Mouse (Mus musculus): ENCODE measurements around the gene Acot7.

Gene Acot7

GRCm38 (mm10) chr4:152244545-152245522 is 66.9 kb downstream of the Acot7 start:
- DNase-seq (ENCODE audit: low spot score in 2 of 2) = no peak

- peak; percentile 74 to 82 for DNase-seq (ENCODE audit: low spot score in 2 of 2)
These were observed 68.1 kb downstream of the Acot7 start for GRCm38 (mm10) chr4:152246011-152246410.

GRCm38 (mm10) chr4:152247195-152247594 is 69.3 kb downstream of the Acot7 start:
- DNase-seq (ENCODE audit: low spot score in 2 of 2) = no peak

GRCm38 (mm10) chr4:152250615-152251014 is 72.7 kb downstream of the Acot7 start:
- DNase-seq (ENCODE audit: low spot score in 2 of 2) = no peak

- no peak for DNase-seq (ENCODE audit: low spot score in 2 of 2)
These were observed 75.3 kb downstream of the Acot7 start for GRCm38 (mm10) chr4:152253183-152253759.

GRCm38 (mm10) chr4:152257070-152257469 is 79.1 kb downstream of the Acot7 start:
- peak; percentile 70 to 76 for DNase-seq (ENCODE audit: low spot score in 2 of 2)

GRCm38 (mm10) chr4:152260451-152260850 is 82.5 kb downstream of the Acot7 start:
- no peak for DNase-seq (ENCODE audit: low spot score in 2 of 2)

GRCm38 (mm10) chr4:152262187-152262586 is 84.3 kb downstream of the Acot7 start:
- no peak for DNase-seq (ENCODE audit: low spot score in 2 of 2)

- no peak for DNase-seq (ENCODE audit: low spot score in 2 of 2)
These were observed 85.2 kb downstream of the Acot7 start for GRCm38 (mm10) chr4:152263089-152263488.

GRCm38 (mm10) chr4:152263512-152264176 is 85.7 kb downstream of the Acot7 start:
- DNase-seq (ENCODE audit: low spot score in 2 of 2) = no peak

GRCm38 (mm10) chr4:152264177-152264530 is 86.2 kb downstream of the Acot7 start:
- DNase-seq (ENCODE audit: low spot score in 2 of 2) = no peak

- DNase-seq (ENCODE audit: low spot score in 2 of 2) = no peak
These were observed 87.1 kb downstream of the Acot7 start for GRCm38 (mm10) chr4:152264867-152265568.

GRCm38 (mm10) chr4:152265791-152266190 is 87.9 kb downstream of the Acot7 start:
- no peak for DNase-seq (ENCODE audit: low spot score in 2 of 2)

GRCm38 (mm10) chr4:152266236-152266895 is 88.4 kb downstream of the Acot7 start:
- no peak for DNase-seq (ENCODE audit: low spot score in 2 of 2)

- DNase-seq (ENCODE audit: low spot score in 2 of 2) = no peak
These were observed 89.9 kb downstream of the Acot7 start for GRCm38 (mm10) chr4:152267748-152268369.

- DNase-seq (ENCODE audit: low spot score in 2 of 2) = no peak
These were observed 92.0 kb downstream of the Acot7 start for GRCm38 (mm10) chr4:152269967-152270366.

- DNase-seq (ENCODE audit: low spot score in 2 of 2) = no peak
These were observed 92.7 kb downstream of the Acot7 start for GRCm38 (mm10) chr4:152270599-152270998.

GRCm38 (mm10) chr4:152271334-152271733 is 93.4 kb downstream of the Acot7 start:
- DNase-seq (ENCODE audit: low spot score in 2 of 2) = no peak

- DNase-seq (ENCODE audit: low spot score in 2 of 2) = no peak
These were observed 94.1 kb downstream of the Acot7 start for GRCm38 (mm10) chr4:152272006-152272405.

GRCm38 (mm10) chr4:152272449-152273049 is 94.6 kb downstream of the Acot7 start:
- DNase-seq (ENCODE audit: low spot score in 2 of 2) = no peak
